Mouse (Mus musculus): ENCODE measurements around the gene Kcna2.

GRCm38 (mm10) chr3:107066165-107066850 lies 34.6 kb upstream of the Kcna2 start:
- TF ChIP-seq CTCF (IDR thresholded peaks at IDR 0.05; ENCODE audit: borderline replicate concordance, control insufficient read depth, extremely low read depth, insufficient read depth, low read length, poor library complexity) = no peak
- TF ChIP-seq POLR2A (IDR thresholded peaks at IDR 0.05; ENCODE audit: control insufficient read depth, extremely low read depth, insufficient read depth, low read length, poor library complexity) = no peak
